Mouse (Mus musculus) layer of hippocampus, postnatal 10 days (tissue): ENCODE measurements around the gene Gm14214. TPM values are rescaled to one million over a fixed set of nuclear protein-coding genes. Genes with fewer than 3 reads are reported as not detected.

ENCODE experiments used
- DNase-seq, 2 experiments: peaks; one replicate each; pipeline ENCODE4 v3.0.0; 2021; ENCODE audit warnings: low spot score in 2 of 2
- long read RNA-seq: library from polyadenylated mRNA; stranded (forward); transcript quantifications from one replicate; pipeline ENCODE4 v2.0.0, GENCODE M21; 2023
- total RNA-seq, 2 experiments: library from RNA; stranded (reverse); gene quantifications; 2 replicates each; pipeline ENCODE4 v1.2.3; 2021

Gene Gm14214
- not detected for total RNA-seq
- long read RNA-seq: 0 reads

- DNase-seq: no peak
Observed at GRCm38 (mm10) chr2:154769930-154770329, at the start of gene Gm14214. TSS of gene Gm14214 (minus strand) at chr2:154770030.

- DNase-seq: no peak
Observed at GRCm38 (mm10) chr2:154818599-154818998, 48.8 kb upstream of the Gm14214 start.

DNA sequence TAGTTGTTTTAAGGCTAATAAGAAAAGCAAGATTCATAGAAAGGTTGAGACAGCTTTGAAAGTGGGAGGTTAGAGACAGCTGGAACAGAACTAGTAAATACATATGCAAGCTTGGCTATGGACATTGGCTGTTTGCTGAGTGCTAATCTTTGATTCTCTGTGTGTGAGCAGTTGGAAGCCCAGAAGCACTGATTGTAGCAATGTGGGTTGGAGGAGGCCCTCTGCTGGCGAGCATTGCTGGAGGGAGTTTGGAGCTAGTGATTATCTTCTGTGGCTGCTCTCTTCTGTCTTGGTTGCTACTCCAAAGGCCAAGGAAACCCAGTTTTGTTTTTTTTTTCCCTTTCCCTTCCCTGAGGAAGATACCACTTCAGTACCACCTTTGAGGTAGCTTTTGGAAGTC, 48.0 kb upstream of the Gm14214 start:
- peak; percentile 68 to 72 for DNase-seq

DNA sequence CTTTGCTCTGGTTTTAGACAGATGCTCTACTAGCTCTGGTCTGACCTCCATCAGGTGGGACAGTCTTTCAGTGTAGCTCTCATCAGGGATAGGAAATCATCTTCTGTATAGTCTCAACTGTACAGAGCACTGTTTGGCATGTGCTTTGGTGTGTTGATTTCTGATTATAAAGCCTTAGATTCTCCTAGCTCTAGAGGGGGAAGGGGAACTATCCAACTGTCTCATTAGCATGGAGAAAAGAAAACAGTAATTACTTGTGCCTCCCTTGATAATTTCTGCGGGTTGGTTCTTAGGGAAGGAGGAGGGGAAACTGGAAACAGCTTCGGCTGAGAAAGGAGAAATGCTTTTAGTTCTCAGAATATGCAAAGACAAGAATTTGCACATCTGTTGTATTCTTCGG, 47.3 kb upstream of the Gm14214 start:
- no peak for DNase-seq

GRCm38 (mm10) chr2:154813426-154813825, 43.6 kb upstream of the Gm14214 start:
- no peak for DNase-seq

- DNase-seq: no peak
Observed at GRCm38 (mm10) chr2:154810821-154811220, 41.0 kb upstream of the Gm14214 start.

GRCm38 (mm10) chr2:154809107-154809762, 39.4 kb upstream of the Gm14214 start:
- DNase-seq: no peak

DNA sequence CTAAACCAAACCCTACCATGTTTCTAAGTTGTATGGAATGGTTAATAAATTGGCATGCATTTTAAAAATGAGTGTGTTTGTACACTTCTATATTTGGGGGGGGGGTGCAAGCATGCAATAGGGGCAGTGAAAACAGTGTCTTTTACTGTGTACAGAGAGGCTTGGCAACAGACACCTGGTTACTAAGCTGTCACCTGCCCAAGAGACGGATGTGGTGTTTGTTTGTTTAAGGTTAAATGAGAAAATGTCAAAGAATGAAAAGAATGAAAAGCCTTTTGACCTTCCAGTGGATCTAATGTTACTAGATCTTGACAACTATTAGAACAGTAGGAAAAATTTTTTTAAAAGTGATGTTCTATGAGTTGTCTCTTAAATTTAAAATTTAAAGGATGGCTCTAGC, 37.9 kb upstream of the Gm14214 start:
- DNase-seq: no peak

- no peak for DNase-seq
Observed at GRCm38 (mm10) chr2:154803845-154804244, 34.0 kb upstream of the Gm14214 start.

GRCm38 (mm10) chr2:154803372-154803771, 33.5 kb upstream of the Gm14214 start:
- DNase-seq: no peak

DNA sequence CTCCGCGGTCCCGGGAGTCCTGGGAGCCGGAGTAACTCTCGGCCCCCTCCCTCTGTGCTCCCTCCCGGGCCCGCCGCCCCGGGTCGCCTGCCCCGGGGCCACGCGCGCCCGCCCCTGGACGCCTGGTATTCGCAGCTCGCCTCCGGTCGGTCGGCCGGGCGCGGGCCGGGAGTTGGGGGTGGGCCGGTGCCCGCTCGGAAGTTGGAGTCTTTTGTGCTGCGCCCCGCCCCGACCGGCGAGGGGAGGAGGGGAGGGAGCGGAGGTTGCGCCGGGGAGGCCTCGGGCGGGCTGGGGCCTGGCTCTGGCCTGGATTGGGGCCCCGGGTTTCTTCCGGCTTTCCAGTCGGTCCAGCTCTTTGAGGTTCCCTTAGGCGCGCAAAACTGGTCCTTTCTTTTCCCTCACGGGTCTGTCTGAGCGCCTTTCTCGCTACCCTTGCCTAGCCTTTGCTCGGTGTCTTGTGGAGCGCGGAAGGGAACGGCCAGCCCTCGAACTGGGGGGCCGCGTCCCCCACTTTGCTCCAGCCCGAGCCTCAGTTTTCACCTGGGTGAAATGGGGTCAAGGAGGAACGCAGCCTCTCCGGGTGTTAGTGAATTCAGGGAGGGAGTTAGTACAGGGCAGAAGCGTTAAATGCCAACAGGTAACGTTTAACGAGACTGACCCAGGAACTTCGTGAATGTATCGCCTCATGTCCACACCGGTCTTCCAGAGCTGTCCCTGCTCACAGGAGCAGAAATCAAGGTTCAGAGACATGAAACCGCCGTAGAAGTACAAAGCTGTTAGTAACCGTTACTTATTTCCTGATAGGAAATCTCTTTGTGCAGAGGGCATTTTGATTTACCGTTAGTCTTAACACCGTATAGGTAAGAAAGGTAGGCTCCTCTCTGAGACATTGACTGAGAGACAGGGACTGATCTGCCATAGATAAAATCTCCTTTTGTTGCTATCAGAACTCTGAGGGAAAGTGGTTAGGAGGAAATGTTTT, 22.1 kb upstream of the Gm14214 start:
- DNase-seq: peak; percentile 62 to 74

- DNase-seq: peak; percentile 92 to 96
Observed at GRCm38 (mm10) chr2:154790656-154791483, 21.0 kb upstream of the Gm14214 start, which contains the start of the genes Raly and a. TSS of gene Raly (plus strand) at chr2:154791096. TSS of gene a (plus strand) at chr2:154791402.

GRCm38 (mm10) chr2:154789977-154790655, 20.3 kb upstream of the Gm14214 start:
- no peak for DNase-seq

DNA sequence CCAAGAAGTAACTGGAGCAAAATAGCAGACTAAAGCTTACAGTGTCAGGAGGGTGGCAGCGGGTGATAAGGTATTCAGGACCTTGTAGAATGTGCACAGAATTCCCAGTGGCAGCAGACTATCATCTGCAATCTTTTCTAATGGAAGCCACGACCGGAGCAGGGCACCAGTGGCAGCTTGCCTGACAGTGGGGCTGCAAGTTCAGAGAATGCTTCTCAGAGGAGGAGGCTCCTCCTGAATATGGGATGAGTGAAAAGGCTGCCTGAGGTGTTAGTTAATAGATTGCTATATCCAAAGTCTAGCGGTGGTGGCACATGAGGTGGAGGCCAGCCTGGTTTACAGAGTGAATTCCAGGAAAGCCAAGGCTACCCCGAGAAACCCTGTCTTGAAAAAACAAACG, 19.6 kb upstream of the Gm14214 start:
- DNase-seq: no peak

DNA sequence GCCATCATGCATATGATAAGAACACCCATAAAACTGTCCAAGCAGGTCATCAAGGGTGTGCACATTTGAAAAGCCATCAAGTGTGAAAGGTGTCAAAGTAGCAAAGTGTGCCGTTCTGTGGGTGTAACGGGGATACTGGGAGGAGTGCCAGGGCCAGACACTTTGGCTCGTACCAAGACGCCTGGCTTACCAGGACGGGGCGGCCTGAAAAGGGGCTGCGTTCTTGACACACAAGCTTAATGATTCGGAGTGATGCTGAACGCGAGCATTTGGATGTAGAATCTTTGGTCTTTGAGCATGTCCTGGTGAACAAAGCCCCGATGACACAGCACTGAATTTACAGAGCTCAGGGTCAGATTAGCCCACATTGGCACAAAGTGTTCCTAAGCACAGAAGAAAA, 16.9 kb upstream of the Gm14214 start:
- no peak for DNase-seq

DNA sequence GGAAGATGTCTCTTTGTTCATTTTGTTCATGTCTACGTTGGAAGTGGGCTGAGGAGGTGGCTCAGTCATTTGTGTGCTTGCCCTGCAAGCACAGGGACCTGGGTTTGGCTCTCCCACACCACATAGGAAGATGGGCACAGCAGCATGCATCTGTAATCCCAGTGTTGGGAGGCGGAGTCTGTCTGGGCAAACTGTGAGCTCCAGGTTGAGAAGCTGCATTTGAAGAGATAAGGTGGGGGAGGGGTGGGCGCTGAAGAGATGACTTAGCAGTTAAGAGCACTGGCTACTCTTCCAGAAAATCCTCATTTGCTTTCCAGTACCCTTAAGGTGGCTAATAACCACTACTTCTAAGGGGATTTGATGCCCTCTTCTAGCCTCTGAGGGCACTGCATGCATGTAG, 16.4 kb upstream of the Gm14214 start:
- DNase-seq: no peak

DNA sequence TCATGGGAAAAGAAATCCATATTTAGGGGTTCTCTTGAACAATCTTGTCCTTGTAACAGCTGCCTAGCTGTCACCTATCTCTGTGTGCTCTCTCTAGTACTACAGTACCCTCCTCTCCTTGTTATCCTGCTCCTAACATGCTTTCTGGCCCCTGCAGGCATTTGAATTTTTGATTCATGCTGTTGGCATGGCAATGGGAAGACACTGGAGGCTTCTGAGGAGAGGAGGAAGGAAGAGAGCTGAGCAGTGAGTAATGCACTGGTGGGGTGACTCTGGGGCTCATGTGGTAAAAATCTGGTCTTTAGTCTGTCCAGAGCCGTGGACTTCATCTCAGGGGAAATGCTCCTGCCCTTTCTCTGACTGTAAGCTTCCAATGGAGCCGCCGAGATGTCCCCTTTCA, 15.5 kb upstream of the Gm14214 start:
- DNase-seq: no peak

DNA sequence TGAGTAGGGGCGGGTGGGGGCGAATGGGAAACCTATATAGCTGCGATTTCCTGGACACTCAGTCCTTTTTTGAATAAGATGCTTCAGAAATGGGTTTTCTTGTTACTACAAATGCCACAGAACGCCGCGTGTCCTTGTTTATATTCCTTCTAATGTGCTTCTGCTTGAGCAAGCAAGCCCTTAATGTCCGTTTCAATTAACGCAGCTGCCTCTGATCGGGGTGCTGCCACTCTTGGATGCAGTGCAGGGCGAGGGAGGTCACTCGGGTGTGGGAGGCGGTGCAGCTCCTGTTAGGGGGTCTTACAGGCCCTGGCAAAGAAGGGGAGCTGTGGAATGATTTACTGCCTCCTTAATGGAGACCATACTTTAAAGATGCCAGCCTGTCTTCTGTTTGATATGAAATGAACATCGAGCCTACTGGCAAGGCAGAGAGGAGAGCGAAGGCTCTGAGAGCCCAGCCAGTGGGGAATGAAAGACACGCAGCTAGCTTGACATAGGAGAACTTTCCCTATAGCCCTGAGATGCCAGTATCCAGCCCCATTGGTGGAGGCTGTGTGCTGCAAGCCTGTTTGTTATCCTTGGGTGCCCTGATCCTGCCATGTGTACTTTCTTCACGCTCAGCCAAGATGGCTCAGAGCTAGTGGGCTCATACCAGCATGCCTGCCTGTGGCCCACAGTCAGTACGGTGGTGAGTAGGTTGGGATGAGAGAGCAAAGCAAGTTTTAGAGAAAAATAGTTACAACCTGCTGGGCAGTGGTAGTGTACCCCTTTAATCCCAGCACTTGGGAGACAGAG, 13.2 kb upstream of the Gm14214 start:
- DNase-seq: no peak

GRCm38 (mm10) chr2:154782361-154782760, 12.5 kb upstream of the Gm14214 start:
- no peak for DNase-seq

DNA sequence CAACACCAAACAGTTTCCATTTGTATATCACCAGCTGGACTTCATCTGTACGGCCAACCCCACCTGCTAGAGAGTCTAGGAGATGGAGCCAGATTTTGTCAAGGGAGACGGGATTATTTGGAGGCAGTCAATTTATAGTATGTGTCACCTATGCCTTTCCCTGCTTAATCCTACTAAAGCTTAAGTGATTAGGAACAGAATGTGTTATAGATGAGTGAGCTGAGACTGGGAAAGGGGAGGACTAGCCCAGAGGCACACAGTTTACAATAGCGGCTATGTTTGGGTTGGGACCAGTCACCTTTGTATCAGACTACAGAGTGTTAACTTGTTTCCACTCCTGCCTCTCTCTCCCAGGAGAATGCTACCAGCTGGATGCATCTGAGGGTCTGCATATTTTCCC, 9.8 kb upstream of the Gm14214 start:
- DNase-seq: no peak
